Mouse (Mus musculus) adrenal gland, adult 8-10 months (tissue): ENCODE results near the gene Olfr1022. TPM values are rescaled to one million over a fixed set of nuclear protein-coding genes. Genes with fewer than 3 reads are reported as not detected.

Source experiments
- DNase-seq: peaks from one replicate; pipeline ENCODE4 v3.0.0; 2022
- total RNA-seq, 4 experiments: library from RNA; stranded (reverse); gene quantifications; 2 replicates each; pipeline ENCODE4 v1.2.4; 2022

Gene Olfr1022
- total RNA-seq, result not detected

DNA sequence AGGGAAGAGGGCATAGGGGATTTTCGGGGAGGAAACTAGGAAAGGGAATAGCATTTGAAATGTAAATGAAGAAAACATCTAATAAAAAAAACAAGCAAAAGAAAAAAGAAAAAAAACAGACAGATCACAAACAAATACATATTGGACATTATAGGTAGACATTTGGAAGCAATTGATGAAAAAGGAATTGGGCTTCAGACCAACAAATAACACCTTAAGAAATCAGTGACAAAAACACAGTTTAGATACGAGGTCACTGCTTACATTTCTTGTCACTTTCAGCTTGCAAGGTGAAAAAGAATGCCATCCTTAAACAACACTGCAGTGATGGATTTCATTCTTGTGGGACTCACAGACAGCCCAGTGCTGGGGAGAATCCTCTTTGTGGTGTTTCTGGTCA lies at the start of gene Olfr1022:
Gene Olfr1022, plus strand, starts transcription at position 301 of the 400 bp plus-strand sequence.
- DNase-seq, result no peak

DNA sequence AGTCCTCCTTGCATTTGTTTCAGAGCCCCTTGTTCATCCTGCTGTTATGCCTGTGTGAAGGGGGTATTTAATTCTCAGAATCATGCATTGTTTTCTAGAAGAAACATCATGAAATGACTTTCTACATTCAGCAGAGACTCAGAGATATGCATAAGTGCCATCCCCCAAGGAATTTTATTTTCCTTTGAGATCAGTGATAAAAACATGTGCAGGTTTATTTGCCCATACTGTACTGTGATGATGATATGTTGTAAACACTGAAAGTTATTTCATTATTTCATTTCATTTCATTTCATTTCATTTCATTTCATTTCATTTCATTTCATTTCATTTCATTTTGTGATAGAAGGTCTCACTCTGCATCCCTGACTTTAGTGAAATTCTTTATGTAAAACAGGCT lies 23.0 kb upstream of the Olfr1022 start, which contains the start of gene Olfr1019:
Gene Olfr1019, minus strand, starts transcription at position 101 of the 400 bp plus-strand sequence.
- no peak for DNase-seq

GRCm38 (mm10) chr2:85846730-85847129 lies 21.7 kb upstream of the Olfr1022 start, which contains the start of gene Olfr1020:
Gene Olfr1020, plus strand, starts transcription at chr2:85847030.
- DNase-seq, result no peak

DNA sequence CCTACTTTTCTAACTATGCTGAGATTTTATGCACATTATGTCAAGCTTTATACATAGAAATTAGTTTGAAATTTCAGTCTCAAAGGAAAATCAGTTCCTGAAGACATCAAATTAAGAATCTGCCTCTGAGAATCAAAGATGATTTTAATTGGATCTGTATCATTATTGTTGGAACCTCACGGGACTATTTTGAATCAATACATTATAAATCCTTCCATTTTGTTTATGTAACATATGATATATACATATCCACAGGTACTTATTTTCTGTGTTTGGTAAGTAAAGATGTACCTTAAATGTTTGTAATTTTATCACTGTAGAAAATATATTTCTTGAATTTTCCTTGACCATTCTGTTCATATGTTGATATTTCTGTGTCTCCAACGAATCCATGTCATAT lies 16.9 kb downstream of the Olfr1022 start, which contains the start of gene Olfr1023:
Gene Olfr1023, plus strand, starts transcription at position 301 of the 400 bp plus-strand sequence.
- no peak for DNase-seq

GRCm38 (mm10) chr2:85904952-85905351 lies 36.6 kb downstream of the Olfr1022 start, which contains the start of gene Olfr1024:
Gene Olfr1024, minus strand, starts transcription at chr2:85905052.
- DNase-seq, result no peak

DNA sequence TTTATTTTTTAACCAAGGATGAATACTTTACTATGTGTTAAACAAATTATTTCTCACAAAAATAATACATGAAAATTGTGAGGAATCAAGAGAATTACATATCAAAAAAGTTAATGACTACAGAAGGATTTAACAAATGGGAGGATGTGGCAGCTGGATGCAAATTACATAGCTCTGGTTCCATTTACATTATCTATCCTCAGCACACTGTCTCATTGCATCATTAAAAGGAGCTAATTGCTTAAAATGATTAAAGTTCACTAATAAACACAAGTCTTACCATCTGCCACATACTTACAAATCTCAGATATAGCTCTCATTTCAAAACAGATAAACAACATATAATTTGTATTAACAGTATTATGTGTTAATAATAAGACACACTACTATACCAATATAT lies 44.8 kb downstream of the Olfr1022 start:
- DNase-seq, result no peak

DNA sequence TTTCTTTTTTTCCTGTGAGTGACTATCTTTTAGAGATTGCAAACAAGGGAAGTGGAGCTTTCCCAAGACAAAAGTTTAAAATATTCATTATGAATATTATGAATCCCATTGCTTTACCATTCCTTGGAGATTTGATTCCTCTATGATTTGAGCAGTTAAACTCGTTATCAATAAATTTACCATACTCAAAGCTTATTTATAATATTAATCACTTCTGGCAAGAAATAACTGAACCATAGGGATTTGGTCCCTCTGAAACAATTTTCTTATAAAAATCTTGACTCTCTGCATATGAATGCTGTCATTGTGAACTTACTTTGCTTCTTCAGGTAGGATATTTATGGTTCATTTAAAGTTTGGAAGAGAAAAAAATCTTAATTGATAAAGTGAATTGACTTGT lies 46.5 kb downstream of the Olfr1022 start, which contains the start of gene Olfr1025-ps1:
Gene Olfr1025-ps1, plus strand, starts transcription at position 301 of the 400 bp plus-strand sequence.
- no peak for DNase-seq

Other genes starting within 250 kb of the Olfr1022 start
- not detected for gene Olfr1002, start 217.9 kb upstream of the Olfr1022 start, total RNA-seq
- gene Olfr154, start 204.1 kb upstream of the Olfr1022 start, total RNA-seq, result not detected
- not detected for gene Olfr1006, start 189.8 kb upstream of the Olfr1022 start, total RNA-seq
- gene Olfr1008, start 179.2 kb upstream of the Olfr1022 start, total RNA-seq, result not detected
- under 1 TPM in 3 of 4 experiments, not detected in 1; 0.17 to 0.24 (median 0.22) TPM for gene Olfr1009, start 153.2 kb upstream of the Olfr1022 start, total RNA-seq
- gene Olfr1012, start 105.8 kb upstream of the Olfr1022 start, total RNA-seq, result not detected
- gene Olfr1013, start 101.5 kb upstream of the Olfr1022 start, total RNA-seq, result not detected
- not detected for gene Olfr1014, start 95.9 kb upstream of the Olfr1022 start, total RNA-seq
- gene Olfr1015, start 86.6 kb upstream of the Olfr1022 start, total RNA-seq, result under 1 TPM in 1 of 4 experiments, not detected in 3; 0.46 TPM
- not detected for gene Olfr1016, start 66.0 kb upstream of the Olfr1022 start, total RNA-seq
- gene Olfr1018, start 50.1 kb upstream of the Olfr1022 start, total RNA-seq, result not detected
- gene Olfr1019, start 23.1 kb upstream of the Olfr1022 start, total RNA-seq, result not detected
- not detected for gene Olfr1020, start 21.6 kb upstream of the Olfr1022 start, total RNA-seq
- not detected for gene Olfr1023, start 17.0 kb downstream of the Olfr1022 start, total RNA-seq
- gene Olfr1024, start 36.5 kb downstream of the Olfr1022 start, total RNA-seq, result not detected
- not detected for gene Olfr1025-ps1, start 46.6 kb downstream of the Olfr1022 start, total RNA-seq
- not detected for gene Olfr1026, start 53.0 kb downstream of the Olfr1022 start, total RNA-seq
- gene Olfr1028, start 81.8 kb downstream of the Olfr1022 start, total RNA-seq, result not detected
- not detected for gene Olfr1029, start 105.3 kb downstream of the Olfr1022 start, total RNA-seq
- not detected for gene Olfr1030, start 110.7 kb downstream of the Olfr1022 start, total RNA-seq
- not detected for gene Olfr1031, start 121.7 kb downstream of the Olfr1022 start, total RNA-seq
- gene Olfr1032, start 136.9 kb downstream of the Olfr1022 start, total RNA-seq, result not detected
- gene Olfr1033, start 152.0 kb downstream of the Olfr1022 start, total RNA-seq, result 1 to 10 TPM; 1.4 to 3.2 (median 1.8) TPM
- gene Olfr1034, start 177.3 kb downstream of the Olfr1022 start, total RNA-seq, result under 1 TPM; 0.13 to 0.25 (median 0.14) TPM
- not detected for gene Olfr1036, start 205.4 kb downstream of the Olfr1022 start, total RNA-seq
- gene Olfr1037, start 218.8 kb downstream of the Olfr1022 start, total RNA-seq, result not detected